Mouse (Mus musculus) hematopoietic multipotent progenitor cell, adult 10-12 weeks (in vitro differentiated cells): ENCODE data around the gene Dlk1. TPM values are rescaled to one million over a fixed set of nuclear protein-coding genes. Genes with fewer than 3 reads are reported as not detected.

ENCODE experiments used
- polyA plus RNA-seq: library from polyadenylated mRNA; stranded (reverse); fragments of >175 nt; gene quantifications from 2 replicates; pipeline ENCODE4 v1.2.3, GENCODE M21; 2012; ENCODE audit warnings: low replicate concordance

Dlk1 gene
- 0.35 and 1.2 TPM in 2 replicates for polyA plus RNA-seq

DNA sequence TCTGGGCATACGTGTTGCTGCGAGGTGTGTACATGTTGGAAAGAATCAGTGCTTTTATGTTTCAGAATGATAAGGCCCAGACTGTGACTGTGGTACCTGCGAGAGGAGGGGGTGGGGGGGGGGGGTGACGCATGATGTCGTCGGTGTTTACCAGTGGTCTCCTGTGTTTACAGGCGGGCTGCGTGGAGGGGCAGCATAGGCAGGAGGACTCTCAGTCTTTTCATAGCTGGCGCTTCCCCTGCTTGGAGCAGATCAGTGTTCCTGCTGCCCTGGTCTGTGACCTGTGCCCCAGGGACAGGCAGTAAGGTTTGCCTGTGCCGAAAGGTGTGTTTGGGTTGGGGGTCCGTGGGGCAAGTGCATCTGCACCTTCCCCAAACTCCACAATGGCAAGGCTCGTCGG is at the start of gene Dlk1:
TSS of gene Dlk1 (plus strand) at position 232 of the 400 bp plus-strand sequence.

Other genes with a start within 250 kb of the Dlk1 start
- 0.02 TPM in 1 of 2 replicates, not detected in the other for gene Rtl1, start 147.5 kb downstream of the Dlk1 start, polyA plus RNA-seq